Mouse (Mus musculus): ENCODE measurements at regions not wholly inside any gene's neighbourhood (a gene's known extent, or its start where the extent isn't known, plus 50 kb on each side); places are given as distances from the start of the nearest gene placed in this dataset.
"Not testable (repeated sequence)": the region's sequence is repeated elsewhere in the genome, so short reads cannot be mapped to it uniquely, and the experiment has no call there.

DNA sequence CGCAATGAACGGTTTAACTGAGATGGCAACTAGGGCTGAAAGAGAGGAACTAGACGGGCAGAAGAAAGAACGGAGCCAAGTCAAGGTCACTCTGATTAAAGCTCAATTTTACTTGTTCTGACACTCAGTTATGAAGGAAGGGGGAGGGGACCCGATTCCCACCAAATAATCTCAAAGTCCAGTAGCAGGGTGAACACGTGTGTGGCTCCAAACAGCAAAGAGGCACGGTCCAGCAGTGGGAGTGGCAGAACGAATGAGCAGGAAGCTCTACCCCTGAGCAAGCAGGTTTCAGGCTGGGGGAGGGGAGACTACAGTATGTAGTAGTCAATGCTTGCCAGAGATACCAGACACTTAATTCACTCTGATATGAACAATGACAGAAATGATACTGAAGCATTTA lies 474.6 kb downstream of the Rfpl4b start:
- WGBS: 67% methylated on average over 8 of the region's 8 CpGs
- ATAC-seq (ENCODE audit: insufficient read depth, low FRiP score, low TSS enrichment): not testable (repeated sequence)

DNA sequence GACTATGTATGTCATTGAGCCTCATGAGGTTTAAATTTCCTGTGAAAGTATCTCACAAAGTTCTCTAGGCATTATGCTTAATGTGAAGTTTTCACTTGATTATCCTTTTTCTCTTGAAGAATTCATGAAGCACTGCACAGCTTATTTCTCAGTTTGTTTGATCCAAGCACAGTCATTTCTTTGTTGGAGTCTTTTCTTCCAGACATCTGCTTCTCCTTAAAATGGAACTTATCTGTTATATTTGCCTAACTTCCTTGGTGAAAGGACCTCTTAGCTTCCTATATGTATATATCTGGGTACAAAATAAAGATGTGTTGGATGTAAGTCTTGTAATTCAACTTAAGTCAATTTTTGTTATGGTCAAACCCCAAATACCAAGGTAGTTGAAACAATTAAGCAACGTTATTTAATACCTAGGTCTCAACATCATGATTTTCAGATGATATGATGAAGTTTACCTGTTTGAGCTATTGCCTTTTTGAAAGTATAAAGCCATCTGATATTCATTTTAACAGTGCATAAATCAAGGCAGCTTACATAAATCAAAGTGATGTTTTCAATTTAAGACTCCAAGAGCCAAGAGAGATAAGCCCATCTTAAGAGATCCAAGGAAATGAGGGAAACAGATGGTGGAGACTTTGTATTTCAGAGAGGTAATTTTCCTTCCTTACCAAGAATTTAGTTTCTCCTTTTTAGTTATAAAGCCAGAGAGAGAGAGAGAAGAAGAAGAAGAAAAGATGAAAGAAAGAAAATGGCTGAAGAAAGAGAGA lies 481.0 kb downstream of the Rfpl4b start:
- ATAC-seq (ENCODE audit: insufficient read depth, low FRiP score, low TSS enrichment) (no peak), DNase-seq (ENCODE audit: low spot score) (no peak)
- no peak overlapping the region for H3K4me2 ChIP-seq (ENCODE audit: low read depth)
- no peak overlapping the region for H3K4me3 ChIP-seq (ENCODE audit: low read depth, low read length)
- H3K36me3 ChIP-seq (ENCODE audit: control insufficient read depth, insufficient read depth, low read length): no peaks in the 10 kb centered on the region
- H3K27ac ChIP-seq (ENCODE audit: low read depth, low read length): no peak overlapping the region
- no peaks in the 10 kb centered on the region for H3K9me3 ChIP-seq (ENCODE audit: control insufficient read depth, low read length)
- no peaks in the 10 kb centered on the region for H3K4me1 ChIP-seq (ENCODE audit: control insufficient read depth, insufficient read depth, low read length)
- 65% methylated on average over 1 of the region's 1 CpGs for WGBS
- no peaks in the 10 kb centered on the region for H3K27me3 ChIP-seq (ENCODE audit: control insufficient read depth, insufficient read depth, low read length)
- no peak overlapping the region for H3K9ac ChIP-seq (ENCODE audit: low read length)

More for the DNA sequence above, 474.6 kb downstream of the Rfpl4b start:
- not testable (repeated sequence) for H3K9ac ChIP-seq (ENCODE audit: low read length); H3K4me3 ChIP-seq (ENCODE audit: low read depth, low read length); H3K27ac ChIP-seq (ENCODE audit: low read depth, low read length); H3K4me2 ChIP-seq (ENCODE audit: low read depth); H3K27me3 ChIP-seq (ENCODE audit: control insufficient read depth, insufficient read depth, low read length); H3K36me3 ChIP-seq (ENCODE audit: control insufficient read depth, insufficient read depth, low read length); H3K9me3 ChIP-seq (ENCODE audit: control insufficient read depth, low read length); H3K4me1 ChIP-seq (ENCODE audit: control insufficient read depth, insufficient read depth, low read length)
- DNase-seq (ENCODE audit: low spot score): peak; percentile 13

DNA sequence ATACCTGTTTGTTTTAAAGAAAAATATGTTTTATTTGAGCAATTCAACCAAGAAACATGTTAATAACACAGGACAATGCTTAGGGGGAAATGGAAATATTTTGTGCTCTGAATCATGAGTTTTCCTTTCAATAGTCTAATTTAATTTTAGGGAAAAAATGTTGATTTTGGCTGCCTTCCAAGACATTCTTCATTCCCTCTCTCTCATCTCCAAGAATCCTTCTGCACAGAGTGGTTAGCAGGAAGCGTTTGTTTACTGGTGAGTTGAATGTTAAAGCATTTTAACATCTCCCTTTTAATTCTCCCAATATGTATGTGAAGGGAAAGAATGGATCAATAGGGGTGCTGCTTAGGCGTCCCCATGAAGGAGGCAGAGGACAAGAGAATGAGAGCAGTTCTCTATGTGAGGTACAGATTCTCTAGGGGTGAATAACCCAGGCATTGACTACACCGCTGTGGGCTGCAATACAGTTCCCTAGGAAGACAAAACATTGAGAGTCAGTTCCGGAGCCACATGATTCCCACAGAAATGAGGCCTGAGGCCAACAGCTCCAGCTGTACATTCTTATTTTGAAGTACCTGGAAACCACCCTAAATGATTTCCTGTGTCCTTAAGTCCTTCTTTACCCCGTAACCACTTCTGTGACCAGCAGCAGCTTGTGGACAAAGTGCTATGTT lies 512.7 kb downstream of the Rfpl4b start:
- Histone ChIP-seq H3K9ac (ENCODE audit: low read length) (no peak overlapping the region), H3K9me3 (ENCODE audit: control insufficient read depth, low read length) (no peaks in the 10 kb centered on the region), H3K36me3 (ENCODE audit: control insufficient read depth, insufficient read depth, low read length) (no peaks in the 10 kb centered on the region), H3K4me1 (ENCODE audit: control insufficient read depth, insufficient read depth, low read length) (no peaks in the 10 kb centered on the region), H3K27ac (ENCODE audit: low read depth, low read length) (no peak overlapping the region), H3K4me2 (ENCODE audit: low read depth) (no peak overlapping the region), H3K4me3 (ENCODE audit: low read depth, low read length) (no peak overlapping the region), H3K27me3 (ENCODE audit: control insufficient read depth, insufficient read depth, low read length) (no peaks in the 10 kb centered on the region)
- ATAC-seq (ENCODE audit: insufficient read depth, low FRiP score, low TSS enrichment): no peak
- no peak for DNase-seq (ENCODE audit: low spot score)
- 60% methylated on average over 5 of the region's 5 CpGs for WGBS

DNA sequence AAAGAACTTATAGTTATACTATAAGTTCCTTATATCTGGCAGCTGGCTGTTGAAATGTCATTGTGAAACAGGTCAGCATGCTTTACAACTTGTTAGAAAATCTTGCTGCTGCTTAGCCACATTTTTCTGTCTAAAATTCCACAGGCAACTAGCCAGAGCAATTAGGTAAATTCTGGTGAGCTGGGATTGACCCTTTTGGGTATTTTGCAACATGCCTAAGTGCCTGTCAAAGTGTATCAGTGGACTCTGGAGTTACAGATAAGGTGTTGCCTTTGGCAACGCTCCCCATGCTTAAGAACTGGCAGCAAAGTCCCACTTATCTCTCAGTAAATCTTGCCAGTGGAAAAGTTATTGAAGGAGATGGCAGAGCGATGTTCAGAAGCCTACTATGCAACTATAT lies 525.9 kb downstream of the Rfpl4b start:
- H3K9ac ChIP-seq (ENCODE audit: low read length): no peak overlapping the region
- H3K4me1 ChIP-seq (ENCODE audit: control insufficient read depth, insufficient read depth, low read length): no peaks in the 10 kb centered on the region

DNA sequence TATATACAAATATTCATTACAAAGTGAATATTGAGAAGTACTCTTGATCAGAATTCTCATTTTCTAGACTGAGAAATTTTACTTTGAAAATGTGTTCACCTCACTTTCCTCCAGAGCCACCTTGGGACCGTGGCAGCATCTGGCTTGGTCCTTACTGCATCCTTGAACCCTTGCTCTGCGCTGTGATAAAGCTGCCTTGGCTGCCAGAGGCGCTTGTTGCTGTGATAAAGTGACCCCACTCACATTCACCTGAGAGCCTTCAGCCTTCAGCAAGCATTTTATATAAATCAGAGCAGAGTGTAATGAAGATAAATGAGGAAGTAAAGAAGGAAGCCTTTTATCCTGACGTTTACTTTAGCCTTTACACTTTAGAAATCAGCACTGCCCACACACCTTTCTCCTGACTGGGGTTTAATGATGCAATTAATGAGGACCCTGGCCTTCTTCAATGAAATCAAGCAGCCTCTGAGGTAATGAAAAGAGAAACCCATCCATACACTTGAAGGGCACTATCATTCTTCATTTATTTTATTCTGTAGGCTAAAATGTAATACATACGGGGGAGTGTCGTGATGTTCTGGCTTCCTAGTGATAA lies 532.8 kb downstream of the Rfpl4b start:
- no peak for DNase-seq (ENCODE audit: low spot score)
- ATAC-seq (ENCODE audit: insufficient read depth, low FRiP score, low TSS enrichment): no peak
- H3K9ac ChIP-seq (ENCODE audit: low read length): no peak overlapping the region
- no peak overlapping the region for H3K4me3 ChIP-seq (ENCODE audit: low read depth, low read length)
- 73% methylated on average over 6 of the region's 6 CpGs for whole genome bisulfite sequencing
- H3K27me3 ChIP-seq (ENCODE audit: control insufficient read depth, insufficient read depth, low read length): no peaks in the 10 kb centered on the region
- no peak overlapping the region for H3K4me2 ChIP-seq (ENCODE audit: low read depth)
- H3K9me3 ChIP-seq (ENCODE audit: control insufficient read depth, low read length): no peaks in the 10 kb centered on the region
- no peaks in the 10 kb centered on the region for H3K4me1 ChIP-seq (ENCODE audit: control insufficient read depth, insufficient read depth, low read length)
- H3K36me3 ChIP-seq (ENCODE audit: control insufficient read depth, insufficient read depth, low read length): no peaks in the 10 kb centered on the region
- H3K27ac ChIP-seq (ENCODE audit: low read depth, low read length): no peak overlapping the region

More for the DNA sequence above, 525.9 kb downstream of the Rfpl4b start:
- Histone ChIP-seq H3K9me3 (ENCODE audit: control insufficient read depth, low read length) (no peaks in the 10 kb centered on the region), H3K4me2 (ENCODE audit: low read depth) (no peak overlapping the region), H3K4me3 (ENCODE audit: low read depth, low read length) (no peak overlapping the region), H3K27ac (ENCODE audit: low read depth, low read length) (no peak overlapping the region), H3K36me3 (ENCODE audit: control insufficient read depth, insufficient read depth, low read length) (no peaks in the 10 kb centered on the region), H3K27me3 (ENCODE audit: control insufficient read depth, insufficient read depth, low read length) (no peaks in the 10 kb centered on the region)
- DNase-seq (ENCODE audit: low spot score) (no peak), ATAC-seq (ENCODE audit: insufficient read depth, low FRiP score, low TSS enrichment) (no peak)
- 83% methylated on average over 2 of the region's 2 CpGs for WGBS

DNA sequence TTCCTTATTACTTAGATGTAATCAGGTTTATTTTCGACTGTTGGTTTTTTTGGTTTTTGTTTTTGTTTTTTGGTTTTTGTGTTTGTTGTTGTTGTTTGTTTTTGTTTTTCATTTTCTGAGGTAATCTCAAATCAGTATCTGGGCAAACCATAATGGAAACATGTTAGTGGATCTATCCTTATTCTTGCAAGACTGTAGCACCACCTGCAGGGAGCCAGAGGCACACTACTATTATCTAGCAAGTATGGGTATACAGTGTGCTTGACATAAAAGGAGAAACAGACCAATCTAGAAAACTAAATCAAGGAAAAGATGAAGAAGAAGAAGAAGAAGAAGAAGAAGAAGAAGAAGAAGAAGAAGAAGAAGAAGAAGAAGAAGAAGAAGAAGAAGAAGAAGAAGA lies 552.4 kb downstream of the Rfpl4b start:
- peak; percentile 11 for DNase-seq (ENCODE audit: low spot score)
- H3K4me1 ChIP-seq (ENCODE audit: control insufficient read depth, insufficient read depth, low read length): no peaks in the 10 kb centered on the region
- no peak for ATAC-seq (ENCODE audit: insufficient read depth, low FRiP score, low TSS enrichment)
- H3K9me3 ChIP-seq (ENCODE audit: control insufficient read depth, low read length): no peaks in the 10 kb centered on the region
- H3K4me2 ChIP-seq (ENCODE audit: low read depth): no peak overlapping the region
- H3K36me3 ChIP-seq (ENCODE audit: control insufficient read depth, insufficient read depth, low read length): no peaks in the 10 kb centered on the region
- H3K9ac ChIP-seq (ENCODE audit: low read length): no peak overlapping the region
- no peaks in the 10 kb centered on the region for H3K27me3 ChIP-seq (ENCODE audit: control insufficient read depth, insufficient read depth, low read length)
- H3K4me3 ChIP-seq (ENCODE audit: low read depth, low read length): no peak overlapping the region
- no peak overlapping the region for H3K27ac ChIP-seq (ENCODE audit: low read depth, low read length)
- WGBS: 97% methylated on average over 1 of the region's 1 CpGs

DNA sequence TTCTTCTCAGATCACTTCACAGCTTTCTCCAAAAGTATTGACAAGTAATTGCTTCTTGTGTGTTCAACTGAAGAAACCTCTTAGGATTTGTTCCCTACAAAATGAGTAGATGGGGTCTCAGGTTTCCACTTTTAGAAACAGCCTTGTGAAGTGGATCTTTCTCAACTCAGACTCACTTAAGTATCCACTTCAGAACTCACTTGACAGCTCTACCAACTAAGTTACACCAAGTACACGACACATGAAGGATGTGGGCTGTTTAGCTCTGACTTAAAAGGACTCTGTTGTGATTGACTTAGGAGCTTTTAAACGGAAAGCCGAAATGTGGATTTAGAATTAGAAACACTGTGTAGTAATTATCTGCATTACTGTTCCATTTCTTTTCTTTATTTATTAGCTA lies 556.0 kb downstream of the Rfpl4b start:
- WGBS: 80% methylated on average over 3 of the region's 3 CpGs
- Histone ChIP-seq H3K36me3 (ENCODE audit: control insufficient read depth, insufficient read depth, low read length) (no peaks in the 10 kb centered on the region), H3K4me1 (ENCODE audit: control insufficient read depth, insufficient read depth, low read length) (no peaks in the 10 kb centered on the region), H3K9me3 (ENCODE audit: control insufficient read depth, low read length) (no peaks in the 10 kb centered on the region), H3K27ac (ENCODE audit: low read depth, low read length) (no peak overlapping the region), H3K4me2 (ENCODE audit: low read depth) (no peak overlapping the region), H3K9ac (ENCODE audit: low read length) (no peak overlapping the region), H3K4me3 (ENCODE audit: low read depth, low read length) (no peak overlapping the region), H3K27me3 (ENCODE audit: control insufficient read depth, insufficient read depth, low read length) (no peaks in the 10 kb centered on the region)
- DNase-seq (ENCODE audit: low spot score) (no peak), ATAC-seq (ENCODE audit: insufficient read depth, low FRiP score, low TSS enrichment) (no peak)

DNA sequence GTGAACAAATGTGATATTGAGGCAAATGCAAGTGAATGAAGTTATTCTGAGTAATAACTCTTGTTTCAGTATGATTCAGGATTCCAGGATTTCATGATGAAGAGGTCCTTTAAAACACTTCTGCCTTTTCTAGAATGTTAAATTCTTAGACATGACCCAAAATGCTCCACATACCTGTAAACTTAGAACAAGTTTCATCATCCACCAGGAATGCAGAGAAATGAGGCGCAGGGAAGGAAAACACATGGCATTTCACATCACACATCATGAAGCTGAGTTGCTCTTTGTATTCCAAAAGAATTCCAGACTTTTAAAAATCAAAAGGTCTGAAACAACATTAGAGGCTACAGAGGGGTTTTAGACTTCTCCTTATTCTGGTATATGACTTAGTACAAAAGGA lies 574.8 kb downstream of the Rfpl4b start:
- DNase-seq (ENCODE audit: low spot score) (no peak), ATAC-seq (ENCODE audit: insufficient read depth, low FRiP score, low TSS enrichment) (no peak)
- no peaks in the 10 kb centered on the region for H3K9me3 ChIP-seq (ENCODE audit: control insufficient read depth, low read length)
- H3K4me1 ChIP-seq (ENCODE audit: control insufficient read depth, insufficient read depth, low read length): no peaks in the 10 kb centered on the region
- H3K9ac ChIP-seq (ENCODE audit: low read length): no peak overlapping the region
- no peak overlapping the region for H3K27ac ChIP-seq (ENCODE audit: low read depth, low read length)
- H3K4me2 ChIP-seq (ENCODE audit: low read depth): no peak overlapping the region
- H3K4me3 ChIP-seq (ENCODE audit: low read depth, low read length): no peak overlapping the region
- WGBS: 72% methylated on average over 1 of the region's 1 CpGs
- H3K27me3 ChIP-seq (ENCODE audit: control insufficient read depth, insufficient read depth, low read length): no peaks in the 10 kb centered on the region
- no peaks in the 10 kb centered on the region for H3K36me3 ChIP-seq (ENCODE audit: control insufficient read depth, insufficient read depth, low read length)

Measured in neural tube, embryonic 11.5 days (tissue).